Mouse (Mus musculus): Measurements from ENCODE around the gene Sgpp1.
"Not testable (repeated sequence)": the region's sequence is repeated elsewhere in the genome, so short reads cannot be mapped to it uniquely, and the experiment has no call there.

Gene Sgpp1

GRCm38 (mm10) chr12:75689003-75689402 lies 46.5 kb downstream of the Sgpp1 start:
- DNase-seq (ENCODE audit: low spot score in 2 of 2): no peak

DNA sequence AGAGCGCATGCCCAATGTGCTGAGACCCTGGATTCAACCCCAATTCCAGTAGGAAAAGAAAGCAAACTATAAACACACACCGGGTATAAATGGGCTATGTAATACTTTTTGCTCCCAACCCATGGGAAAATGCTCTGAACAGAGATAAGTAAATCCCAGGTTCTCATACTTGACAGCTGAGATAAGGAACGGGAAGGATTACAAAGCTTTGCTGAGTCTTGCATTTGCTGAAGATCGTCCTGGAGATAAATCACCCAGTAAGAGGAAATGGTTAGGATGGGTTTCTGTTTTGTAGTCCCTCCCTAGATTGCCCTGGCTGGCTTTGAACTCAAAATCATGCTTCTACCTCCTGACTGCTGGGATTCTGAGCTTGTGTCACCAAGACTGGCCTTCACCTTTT lies 48.2 kb downstream of the Sgpp1 start:
- DNase-seq (ENCODE audit: low spot score in 2 of 2): no peak

GRCm38 (mm10) chr12:75684026-75684425 lies 51.5 kb downstream of the Sgpp1 start:
- not testable (repeated sequence) for DNase-seq (ENCODE audit: low spot score in 2 of 2)

GRCm38 (mm10) chr12:75683598-75683997 lies 51.9 kb downstream of the Sgpp1 start:
- DNase-seq (ENCODE audit: low spot score in 2 of 2): no peak

DNA sequence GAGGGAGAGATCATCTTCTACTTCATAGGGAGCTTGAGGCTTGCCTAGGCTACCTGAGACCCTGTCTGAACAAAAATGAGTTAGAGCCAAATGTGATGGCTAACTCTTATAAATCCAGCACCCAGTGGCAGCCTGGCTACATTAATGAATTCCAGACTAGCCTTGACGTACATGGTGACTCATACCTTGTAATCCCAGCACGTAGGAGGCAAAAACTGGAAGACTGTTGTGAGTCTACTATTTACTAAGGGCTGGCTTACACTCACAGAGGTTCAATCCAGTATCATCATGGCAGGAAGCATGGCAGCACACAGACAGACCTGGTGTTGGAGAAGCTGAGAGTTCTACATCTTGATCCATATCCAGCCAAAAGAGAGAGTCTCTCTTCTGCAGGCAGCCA lies 52.7 kb downstream of the Sgpp1 start:
- DNase-seq (ENCODE audit: low spot score in 2 of 2): no peak

DNA sequence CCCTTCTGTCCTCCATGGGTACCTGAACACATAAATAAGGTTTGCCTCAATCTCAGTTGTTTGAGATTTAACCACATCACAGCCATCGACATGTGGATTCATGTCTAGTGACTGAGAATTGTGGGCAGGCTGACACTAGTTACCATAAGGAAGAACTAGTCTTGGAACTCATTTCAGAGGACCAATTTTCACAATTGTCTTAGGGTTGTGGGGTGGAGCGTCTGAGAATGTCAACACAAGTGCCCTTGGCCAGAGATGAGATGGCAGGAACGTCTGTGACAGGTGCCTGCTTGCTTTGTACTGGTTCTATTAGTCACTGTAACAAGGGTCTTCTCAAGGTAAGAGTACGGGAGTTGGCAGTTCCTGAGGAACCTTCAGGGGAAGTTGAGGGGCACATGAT lies 54.4 kb downstream of the Sgpp1 start:
- DNase-seq (ENCODE audit: low spot score in 2 of 2): no peak

DNA sequence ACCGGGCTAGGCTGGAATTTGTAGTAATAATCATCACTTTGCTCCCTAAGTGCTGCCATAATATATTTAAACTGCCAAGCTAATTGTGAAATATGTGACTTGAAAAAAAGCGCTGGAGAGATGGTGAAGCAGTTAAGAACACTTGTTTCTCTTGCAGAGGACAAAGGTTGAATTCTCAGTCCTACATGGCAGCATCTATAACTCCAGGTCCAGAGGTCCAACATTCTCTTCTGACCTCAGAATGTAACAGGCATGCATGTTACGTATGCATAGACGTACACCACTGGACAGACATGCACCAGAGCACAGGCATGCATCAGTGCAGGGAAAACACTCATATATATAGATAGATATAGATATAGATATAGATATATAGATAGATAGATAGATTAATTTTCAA lies 57.1 kb downstream of the Sgpp1 start:
- DNase-seq (ENCODE audit: low spot score in 2 of 2): no peak

GRCm38 (mm10) chr12:75672630-75673029 lies 62.9 kb downstream of the Sgpp1 start:
- DNase-seq (ENCODE audit: low spot score in 2 of 2): no peak

DNA sequence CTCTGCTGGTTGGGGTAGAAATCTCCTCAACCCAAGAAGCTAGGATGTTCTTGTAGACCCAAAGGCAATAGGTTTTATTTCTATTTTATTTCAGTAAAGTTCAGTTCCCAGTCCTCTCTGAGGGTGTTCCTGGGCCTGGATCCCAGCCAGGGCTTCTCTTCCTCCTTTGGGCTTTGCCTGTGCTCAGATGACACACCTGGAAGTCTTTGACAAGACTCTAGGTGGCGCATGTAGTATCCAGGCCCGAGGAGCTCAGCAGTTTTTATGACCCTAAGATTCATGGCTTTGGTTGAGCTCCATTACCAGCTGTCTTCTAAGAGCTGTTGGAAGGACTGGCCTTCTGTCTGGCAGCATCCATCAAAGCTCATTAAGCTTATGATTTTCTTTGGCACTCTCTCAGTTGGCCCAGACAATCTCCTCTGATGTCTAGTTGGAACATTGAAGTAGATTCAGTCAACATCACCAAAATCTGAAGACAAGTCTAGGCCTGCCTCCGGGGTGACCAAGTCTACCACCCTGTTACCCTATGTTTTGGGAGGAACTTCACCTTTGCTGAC lies 63.7 kb downstream of the Sgpp1 start:
- no peak for DNase-seq (ENCODE audit: low spot score in 2 of 2)

GRCm38 (mm10) chr12:75670611-75671010 lies 64.9 kb downstream of the Sgpp1 start:
- no peak for DNase-seq (ENCODE audit: low spot score in 2 of 2)

DNA sequence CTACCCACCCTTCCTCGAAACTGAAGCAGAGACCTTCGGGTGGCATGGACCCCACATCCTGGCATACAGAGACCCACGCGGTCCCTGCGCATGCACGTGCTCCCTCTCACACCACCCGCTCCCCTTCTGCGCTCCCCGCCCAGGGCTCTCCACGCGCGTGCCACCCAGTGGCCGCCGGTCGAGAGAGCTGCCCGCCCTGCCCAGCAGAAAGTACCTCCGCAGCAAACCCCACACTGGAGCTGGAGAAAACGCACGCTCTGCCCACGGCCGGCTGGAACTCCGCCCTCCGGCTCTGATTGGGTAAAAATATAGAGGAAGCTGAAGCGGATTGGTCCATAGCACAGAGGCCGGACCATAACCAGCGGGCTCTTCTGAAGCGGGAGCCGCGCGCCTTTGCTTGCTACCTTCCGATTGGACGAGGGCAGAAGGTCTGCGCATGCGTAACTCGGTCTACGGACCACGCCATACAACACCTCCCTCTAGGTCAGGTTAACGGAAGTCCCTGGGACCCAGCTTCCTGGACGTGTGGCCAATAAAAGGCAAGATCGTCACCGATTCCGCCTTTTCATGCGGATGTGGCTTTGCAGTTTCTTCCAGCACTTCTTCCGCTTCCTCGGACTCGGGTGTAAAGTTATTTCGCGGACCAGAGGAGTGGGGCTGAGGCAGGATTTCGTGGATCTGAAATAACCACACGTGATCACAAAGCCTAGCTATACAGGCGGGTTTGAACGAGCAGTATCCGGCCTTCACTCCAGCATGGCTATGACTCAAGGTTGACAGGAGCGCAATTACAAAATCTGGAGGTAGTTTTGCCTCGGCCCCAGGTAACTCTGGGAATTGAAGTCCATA lies 66.0 kb downstream of the Sgpp1 start, which contains the start of gene Wdr89:
Gene Wdr89, minus strand, starts transcription at position 280 of the 849 bp plus-strand sequence.
- peak; percentile 98 to 99 for DNase-seq (ENCODE audit: low spot score in 2 of 2)

DNA sequence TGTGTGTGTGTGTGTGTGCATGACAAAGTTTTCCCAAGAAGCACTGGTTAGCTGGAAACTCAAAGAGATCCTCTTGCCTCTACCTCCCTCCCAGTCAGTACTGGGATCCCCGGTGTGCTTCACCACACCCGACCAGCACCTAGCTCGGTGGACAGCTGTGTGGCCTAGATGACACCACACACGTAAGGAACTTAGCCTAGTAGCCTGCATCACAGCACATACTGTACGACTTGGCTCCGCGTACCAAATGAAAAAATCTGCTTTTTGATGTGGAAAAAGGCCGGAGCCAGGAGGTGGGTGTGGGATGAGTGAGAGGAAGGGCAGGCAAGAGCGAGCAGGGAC lies 66.6 kb downstream of the Sgpp1 start:
- DNase-seq (ENCODE audit: low spot score in 2 of 2): no peak

- DNase-seq (ENCODE audit: low spot score in 2 of 2): no peak
Measured at GRCm38 (mm10) chr12:75668221-75668620, 67.3 kb downstream of the Sgpp1 start.

DNA sequence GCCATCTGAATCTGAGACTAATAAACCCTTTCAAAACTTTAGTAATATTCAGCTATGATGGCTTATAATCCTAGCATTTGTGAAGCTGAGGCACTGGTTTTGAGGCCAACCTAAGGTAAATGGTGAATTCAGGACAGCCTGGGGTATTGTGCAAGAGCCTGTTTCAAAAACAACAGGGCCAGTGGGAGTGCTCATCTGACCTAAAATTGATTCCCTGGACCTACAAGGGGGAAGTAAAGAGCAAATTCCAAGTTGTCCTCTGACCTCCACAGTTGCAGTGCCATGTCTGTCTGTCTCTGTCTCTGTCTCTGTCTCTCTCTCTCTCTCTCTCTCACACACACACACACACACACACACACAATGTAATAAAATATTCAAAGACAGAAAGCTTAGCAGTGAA lies 68.6 kb downstream of the Sgpp1 start:
- no peak for DNase-seq (ENCODE audit: low spot score in 2 of 2)

- no peak for DNase-seq (ENCODE audit: low spot score in 2 of 2)
Measured at GRCm38 (mm10) chr12:75664516-75664810, 71.1 kb downstream of the Sgpp1 start.
